Comparison of ENCODE assay signal across 33 mouse cellular contexts in genomic region chr1:65223654-65224053, GRCm38 (mm10). TPM values are rescaled to one million over a fixed set of nuclear protein-coding genes. Genes with fewer than 3 reads are reported as not detected.
"Had no signal": no experiment of that assay in that cellular context is flagged by ENCODE, and none has a peak within 500 bp of the region (broad histone marks: within the 10 kb centered on the region; RNA-seq: fewer than 3 reads in every experiment).

No protein-coding gene starts in this region.

- H3K9me3 ChIP-seq: embryonic facial prominence, embryonic 10.5 days; embryonic facial prominence, embryonic 12.5 days; embryonic facial prominence, embryonic 13.5 days; embryonic facial prominence, embryonic 15.5 days; forebrain, embryonic 10.5 days; forebrain, embryonic 12.5 days; forebrain, embryonic 13.5 days; forebrain, embryonic 15.5 days had no signal

- H3K9ac ChIP-seq: embryonic facial prominence, embryonic 12.5 days; embryonic facial prominence, embryonic 13.5 days; embryonic facial prominence, embryonic 15.5 days; forebrain, embryonic 12.5 days; forebrain, embryonic 13.5 days; forebrain, embryonic 15.5 days; forebrain, postnatal 0 days had no signal

- H3K4me1 ChIP-seq: embryonic facial prominence, embryonic 10.5 days; embryonic facial prominence, embryonic 12.5 days; embryonic facial prominence, embryonic 13.5 days; embryonic facial prominence, embryonic 15.5 days; forebrain, embryonic 10.5 days; forebrain, embryonic 12.5 days; forebrain, embryonic 13.5 days; forebrain, embryonic 15.5 days had no signal

- H3K4me3 ChIP-seq: embryonic facial prominence, embryonic 10.5 days; embryonic facial prominence, embryonic 12.5 days; embryonic facial prominence, embryonic 13.5 days; embryonic facial prominence, embryonic 15.5 days; erythroblast, embryonic 14.5 days; forebrain, embryonic 10.5 days; forebrain, embryonic 12.5 days; forebrain, embryonic 13.5 days; forebrain, embryonic 15.5 days; gastrocnemius, adult 2 months; heart, adult 2 months had no signal

- DNase-seq: cerebellum, adult 9-10 months; cerebellum, adult 9-11 months; cerebellum, postnatal 10 days; cerebellum, postnatal 14 days; cerebellum, postnatal 25 days; cerebellum, postnatal 36 days; embryo, embryonic 11 days; forebrain, postnatal 0 days; gastrocnemius, adult 2 months; gastrocnemius, postnatal 10 days; gastrocnemius, postnatal 14 days; gastrocnemius, postnatal 25 days; gastrocnemius, postnatal 36 days; heart, adult 11 months; heart, adult 18-20 months; heart, adult 2 months had no signal

- H3K27me3 ChIP-seq: embryonic facial prominence, embryonic 12.5 days; embryonic facial prominence, embryonic 13.5 days; embryonic facial prominence, embryonic 15.5 days; forebrain, embryonic 12.5 days; forebrain, embryonic 13.5 days; forebrain, embryonic 15.5 days had no signal

- H3K27ac ChIP-seq: embryonic facial prominence, embryonic 10.5 days; embryonic facial prominence, embryonic 12.5 days; embryonic facial prominence, embryonic 13.5 days; embryonic facial prominence, embryonic 15.5 days; forebrain, embryonic 10.5 days; forebrain, embryonic 12.5 days; forebrain, embryonic 13.5 days; forebrain, embryonic 15.5 days; gastrocnemius, adult 2 months; heart, adult 2 months had no signal

RNA-seq across cellular contexts. Expression of gene Idh1, which starts 37.4 kb away (rescaled TPM):
- polyA plus RNA-seq: erythroblast, embryonic 14.5 days had no signal

RNA-seq across cellular contexts. Expression of gene Pth2r, which starts 58.2 kb away (rescaled TPM):
- total RNA-seq: common myeloid progenitor, adult 5-6 weeks; gastrocnemius, adult 18-20 months; gastrocnemius, adult 2 months; gastrocnemius, adult 8-10 months; gastrocnemius, postnatal 10 days; gastrocnemius, postnatal 14 days; gastrocnemius, postnatal 25 days; gastrocnemius, postnatal 36 days; gastrocnemius, postnatal 4 days; granulocyte monocyte progenitor cell, adult 5-6 weeks; heart, adult 18-20 months; heart, adult 2 months; heart, adult 8-10 months had no signal
- polyA plus RNA-seq: embryonic facial prominence, embryonic 11.5 days; erythroblast, embryonic 14.5 days; forebrain, embryonic 11.5 days; heart, adult 2 months had no signal
